Mouse (Mus musculus) adrenal gland (tissue): ENCODE data around the gene Tesk2.

Experiments
- intact Hi-C: fragments of 180-260 bp; cut with DNase I; formaldehyde crosslinking; loops from one replicate; pipeline ENCODE4 v1.15.1; 2025

Tesk2 gene

DNA sequence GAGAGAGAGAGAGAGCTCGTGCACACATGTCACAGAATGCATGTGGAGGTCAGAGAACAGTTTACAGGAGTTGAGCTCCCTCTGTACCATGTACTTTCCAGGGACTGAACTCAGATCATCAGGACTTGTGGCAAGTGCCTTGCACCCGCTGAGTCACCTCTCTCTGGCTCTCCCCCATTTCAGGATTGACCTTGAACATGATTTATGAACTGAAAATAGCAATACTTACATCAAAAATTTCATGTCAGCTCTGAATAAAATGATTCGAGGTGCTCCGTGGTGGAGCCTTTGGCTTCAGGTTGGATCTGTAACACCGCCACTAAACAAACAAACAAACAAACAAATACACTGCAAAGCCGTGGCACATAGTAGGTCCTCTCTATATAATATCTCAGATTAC lies 120.1 kb downstream of the Tesk2 start:
- intact Hi-C loops: no loop called here

DNA sequence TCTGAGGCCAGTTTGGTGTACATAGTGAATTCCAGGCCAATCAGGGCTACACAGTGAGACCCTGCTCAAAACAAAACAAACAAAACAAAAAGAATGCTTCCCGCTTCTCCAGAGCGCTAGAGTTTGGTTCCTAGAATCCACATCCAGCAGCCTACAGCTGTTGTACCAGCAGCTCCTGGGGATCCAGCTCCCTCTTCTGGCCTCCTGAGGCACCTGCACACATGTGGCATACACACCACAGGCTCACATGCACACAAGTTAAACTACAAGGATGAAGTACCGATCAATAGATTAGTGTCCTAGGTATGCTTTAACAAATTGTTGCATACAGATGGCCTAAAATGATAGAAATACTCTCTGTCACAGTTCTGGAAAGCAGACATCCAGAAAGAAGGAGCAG lies 123.6 kb downstream of the Tesk2 start:
- intact Hi-C loops: no loop called here

DNA sequence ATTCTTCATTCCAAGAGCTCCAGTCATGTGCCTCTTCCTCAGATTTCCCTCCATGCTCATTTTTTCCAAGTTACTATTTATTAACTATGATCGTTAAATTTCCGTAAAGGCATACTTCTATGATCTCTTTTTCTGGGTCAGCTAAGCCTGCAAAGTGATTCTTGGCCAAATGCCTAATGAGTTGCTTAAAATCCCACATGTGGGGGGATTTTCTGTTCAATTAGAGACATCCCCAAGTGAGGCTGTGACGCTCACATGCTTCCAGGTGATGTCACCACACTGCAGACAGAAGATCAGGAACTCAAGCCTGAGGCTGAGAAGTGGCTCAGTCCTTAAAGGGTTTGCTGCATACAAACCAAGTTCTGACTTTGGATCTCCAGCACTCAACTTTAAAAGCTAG lies 129.2 kb downstream of the Tesk2 start:
- intact Hi-C loops: no loop called here

DNA sequence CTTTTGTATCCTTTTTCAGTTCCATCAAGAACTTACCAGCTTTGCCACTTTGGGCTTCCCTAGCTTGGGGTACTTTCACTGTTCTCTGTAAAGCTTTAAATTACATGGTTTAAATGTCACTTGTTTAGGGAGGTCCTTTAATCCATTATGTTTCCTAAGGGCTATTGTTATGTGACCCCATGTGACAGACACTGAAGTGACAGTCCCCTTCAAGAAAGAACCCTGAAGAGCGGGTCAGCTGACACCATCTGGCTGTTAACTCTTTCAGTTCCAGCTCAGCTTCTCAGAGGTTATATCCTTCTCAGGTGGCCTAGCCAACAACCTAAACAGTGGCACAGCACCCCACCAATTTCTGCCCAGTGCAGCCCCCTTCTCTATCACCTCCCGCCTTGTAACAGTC lies 133.5 kb downstream of the Tesk2 start:
- intact Hi-C loops: no loop called here
